Mouse (Mus musculus): ENCODE measurements around the gene Fnbp1l. TPM values are rescaled to one million over a fixed set of nuclear protein-coding genes. Genes with fewer than 3 reads are reported as not detected.

Fnbp1l gene
- polyA plus RNA-seq, 1 experiment from 2014 or later = 19.8 TPM

DNA sequence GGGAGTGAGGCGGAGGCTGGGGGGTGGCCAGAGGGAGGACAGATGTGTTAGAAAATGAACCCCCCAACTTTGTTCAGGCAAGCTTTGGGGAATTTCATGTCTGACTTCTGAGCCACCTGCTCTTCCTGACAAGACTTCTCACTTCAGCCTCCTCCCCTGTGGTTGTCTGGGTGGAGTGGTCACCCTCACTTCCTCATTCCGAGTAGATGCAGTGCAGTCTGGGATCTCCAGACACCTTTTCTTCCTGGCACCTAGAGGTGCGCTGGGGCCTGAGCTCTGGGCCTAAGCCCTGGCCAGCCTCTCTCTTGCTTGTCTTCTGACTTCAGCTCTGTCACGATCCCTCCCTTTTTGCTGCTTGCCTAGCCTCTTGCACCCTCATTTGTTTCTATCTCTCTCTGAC is 98.6 kb downstream of the Fnbp1l start:
- Histone ChIP-seq H3K9me3 (ENCODE audit: control insufficient read depth) (no peaks in the 10 kb centered on the region), H3K27me3 (replicated peaks; ENCODE audit: control insufficient read depth, insufficient read depth, low read length) (no peaks in the 10 kb centered on the region), H3K36me3 (ENCODE audit: control insufficient read depth, insufficient read depth) (peaks cover 68% of the 10 kb centered on the region), H3K4me1 (replicated peaks; ENCODE audit: control insufficient read depth, insufficient read depth, low read length) (peaks cover 3% of the 10 kb centered on the region; the same call in 1 of the 2 replicates), H3K9ac (ENCODE audit: low read depth, low read length) (no peak overlapping the region), H3K27ac (ENCODE audit: low read depth, low read length) (peak overlapping the region; percentile 75), H3K4me2 (replicated peaks; ENCODE audit: low read depth) (no peak overlapping the region), H3K4me3 (ENCODE audit: low read depth, low read length) (no peak overlapping the region)
- WGBS = 76% methylated on average over 4 of the region's 4 CpGs
- peak; percentile 46 for ATAC-seq
- no peak for TF ChIP-seq CTCF (IDR thresholded peaks at IDR 0.05; ENCODE audit: low read depth)

DNA sequence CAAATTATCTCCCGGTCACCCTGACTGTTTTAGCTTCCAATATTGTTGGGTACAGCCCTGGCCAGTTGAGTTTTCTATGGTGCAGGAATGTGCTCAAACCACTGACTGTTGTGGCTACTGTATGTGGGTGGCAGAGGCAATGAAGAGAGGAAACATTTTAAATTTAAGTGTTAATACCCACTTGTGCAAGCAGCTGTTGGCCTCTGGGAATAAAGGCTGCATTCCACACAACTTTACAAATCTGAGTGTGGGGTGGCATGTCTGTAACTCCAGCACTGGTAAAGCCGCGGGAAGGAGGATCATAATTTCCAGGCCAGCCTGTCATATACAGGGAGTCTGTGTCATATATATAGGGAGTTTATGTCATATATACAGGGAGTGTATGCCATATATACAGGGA is 99.2 kb downstream of the Fnbp1l start:
- Histone ChIP-seq H3K4me1 (replicated peaks; ENCODE audit: control insufficient read depth, insufficient read depth, low read length) (peaks cover 4% of the 10 kb centered on the region; the same call in 1 of the 2 replicates), H3K9ac (ENCODE audit: low read depth, low read length) (no peak overlapping the region), H3K36me3 (ENCODE audit: control insufficient read depth, insufficient read depth) (peaks cover 65% of the 10 kb centered on the region), H3K27me3 (replicated peaks; ENCODE audit: control insufficient read depth, insufficient read depth, low read length) (no peaks in the 10 kb centered on the region), H3K4me3 (ENCODE audit: low read depth, low read length) (no peak overlapping the region), H3K27ac (ENCODE audit: low read depth, low read length) (peak overlapping the region; percentile 75), H3K9me3 (ENCODE audit: control insufficient read depth) (no peaks in the 10 kb centered on the region), H3K4me2 (replicated peaks; ENCODE audit: low read depth) (no peak overlapping the region)
- TF ChIP-seq CTCF (IDR thresholded peaks at IDR 0.05; ENCODE audit: low read depth) = no peak
- 76% methylated on average over 3 of the region's 3 CpGs for WGBS
- no peak for ATAC-seq

DNA sequence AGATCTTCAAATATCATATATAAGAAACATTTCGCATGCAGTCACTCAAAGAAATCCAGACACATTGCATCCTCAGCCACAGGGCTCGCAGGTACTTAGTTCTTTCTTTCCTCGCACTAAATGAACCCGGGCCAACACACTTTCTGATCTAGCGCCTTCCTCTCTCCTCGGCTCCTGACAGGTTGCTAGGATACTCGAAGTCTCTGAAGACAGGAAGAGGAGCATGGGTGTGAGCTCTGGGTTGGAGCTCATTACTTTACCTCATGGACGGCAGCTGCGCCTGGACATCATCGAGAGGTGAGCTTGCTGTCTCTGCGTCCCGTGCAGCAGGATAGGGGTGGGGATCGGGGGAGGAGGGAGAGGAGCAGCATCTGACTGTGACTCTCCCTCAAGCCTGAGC is 100.4 kb downstream of the Fnbp1l start:
- no peak overlapping the region for H3K27ac ChIP-seq (ENCODE audit: low read depth, low read length)
- H3K4me1 ChIP-seq (replicated peaks; ENCODE audit: control insufficient read depth, insufficient read depth, low read length) = peaks cover 4% of the 10 kb centered on the region; the same call in 1 of the 2 replicates
- 65% methylated on average over 13 of the region's 13 CpGs for WGBS

DNA sequence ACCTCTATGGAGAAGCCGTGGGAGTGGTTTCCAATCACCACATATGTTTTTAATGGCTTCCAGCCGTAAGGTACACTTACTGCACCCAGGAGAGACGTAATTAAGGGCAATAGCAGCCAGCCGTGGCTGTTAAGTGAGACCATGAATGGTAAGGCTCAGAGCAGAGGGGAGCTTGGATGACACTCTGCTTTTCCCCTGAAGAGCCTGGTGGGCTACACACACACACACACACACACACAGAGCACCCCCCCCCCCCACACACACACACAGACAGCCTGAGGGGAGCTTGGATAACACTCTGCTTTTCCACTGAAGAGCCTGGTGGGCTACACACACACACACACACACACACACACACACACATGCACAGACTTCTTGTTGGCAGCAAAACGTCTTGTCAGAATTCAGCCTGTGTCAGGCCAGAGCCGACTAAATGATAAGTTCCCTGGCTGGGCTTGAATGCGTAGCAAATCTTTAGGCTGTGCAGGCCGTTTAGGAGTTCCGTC is 101.2 kb downstream of the Fnbp1l start:
- no peak for ATAC-seq
- WGBS = 53% methylated on average over 9 of the region's 9 CpGs
- TF ChIP-seq CTCF (IDR thresholded peaks at IDR 0.05; ENCODE audit: low read depth) = no peak
- Histone ChIP-seq H3K4me3 (ENCODE audit: low read depth, low read length) (no peak overlapping the region), H3K36me3 (ENCODE audit: control insufficient read depth, insufficient read depth) (peaks cover 44% of the 10 kb centered on the region; the same call in 1 of the 2 replicates), H3K27ac (ENCODE audit: low read depth, low read length) (no peak overlapping the region), H3K27me3 (replicated peaks; ENCODE audit: control insufficient read depth, insufficient read depth, low read length) (no peaks in the 10 kb centered on the region), H3K4me1 (replicated peaks; ENCODE audit: control insufficient read depth, insufficient read depth, low read length) (peaks cover 4% of the 10 kb centered on the region; the same call in 1 of the 2 replicates), H3K9me3 (ENCODE audit: control insufficient read depth) (no peaks in the 10 kb centered on the region), H3K9ac (ENCODE audit: low read depth, low read length) (no peak overlapping the region), H3K4me2 (replicated peaks; ENCODE audit: low read depth) (no peak overlapping the region)

More for the DNA sequence above, 100.4 kb downstream of the Fnbp1l start:
- Histone ChIP-seq H3K9ac (ENCODE audit: low read depth, low read length) (no peak overlapping the region), H3K9me3 (ENCODE audit: control insufficient read depth) (no peaks in the 10 kb centered on the region), H3K27me3 (replicated peaks; ENCODE audit: control insufficient read depth, insufficient read depth, low read length) (no peaks in the 10 kb centered on the region), H3K4me3 (ENCODE audit: low read depth, low read length) (no peak overlapping the region), H3K36me3 (ENCODE audit: control insufficient read depth, insufficient read depth) (peaks cover 52% of the 10 kb centered on the region; the same call in 1 of the 2 replicates), H3K4me2 (replicated peaks; ENCODE audit: low read depth) (no peak overlapping the region)
- TF ChIP-seq CTCF (IDR thresholded peaks at IDR 0.05; ENCODE audit: low read depth) = no peak
- ATAC-seq = no peak

DNA sequence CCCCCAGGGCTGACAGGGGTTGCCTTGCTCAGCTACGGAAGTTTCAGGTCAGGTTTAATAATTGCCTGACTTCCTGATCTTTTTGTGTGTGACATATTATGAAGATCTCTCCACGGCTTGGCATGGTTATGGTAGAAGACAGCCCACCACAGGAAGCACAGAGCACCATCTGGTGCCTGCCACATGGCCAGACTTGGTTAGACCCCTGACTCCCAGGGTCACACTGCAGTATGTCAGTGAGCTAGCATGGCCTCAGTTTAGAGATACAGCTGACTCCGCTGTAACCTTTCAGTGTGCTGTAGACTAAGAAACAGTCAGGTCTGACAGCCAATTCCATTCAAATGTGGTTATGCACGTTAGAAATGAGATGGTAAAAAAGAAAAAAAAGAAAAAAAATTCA is 101.8 kb downstream of the Fnbp1l start:
- Histone ChIP-seq H3K9ac (ENCODE audit: low read depth, low read length) (no peak overlapping the region), H3K27me3 (replicated peaks; ENCODE audit: control insufficient read depth, insufficient read depth, low read length) (no peaks in the 10 kb centered on the region), H3K4me3 (ENCODE audit: low read depth, low read length) (no peak overlapping the region), H3K9me3 (ENCODE audit: control insufficient read depth) (no peaks in the 10 kb centered on the region), H3K4me2 (replicated peaks; ENCODE audit: low read depth) (no peak overlapping the region), H3K36me3 (ENCODE audit: control insufficient read depth, insufficient read depth) (peaks cover 42% of the 10 kb centered on the region; the same call in 1 of the 2 replicates), H3K27ac (ENCODE audit: low read depth, low read length) (no peak overlapping the region), H3K4me1 (replicated peaks; ENCODE audit: control insufficient read depth, insufficient read depth, low read length) (peaks cover 4% of the 10 kb centered on the region; the same call in 1 of the 2 replicates)
- ATAC-seq = no peak
- no peak for TF ChIP-seq CTCF (IDR thresholded peaks at IDR 0.05; ENCODE audit: low read depth)
- WGBS = 66% methylated on average over 4 of the region's 4 CpGs

DNA sequence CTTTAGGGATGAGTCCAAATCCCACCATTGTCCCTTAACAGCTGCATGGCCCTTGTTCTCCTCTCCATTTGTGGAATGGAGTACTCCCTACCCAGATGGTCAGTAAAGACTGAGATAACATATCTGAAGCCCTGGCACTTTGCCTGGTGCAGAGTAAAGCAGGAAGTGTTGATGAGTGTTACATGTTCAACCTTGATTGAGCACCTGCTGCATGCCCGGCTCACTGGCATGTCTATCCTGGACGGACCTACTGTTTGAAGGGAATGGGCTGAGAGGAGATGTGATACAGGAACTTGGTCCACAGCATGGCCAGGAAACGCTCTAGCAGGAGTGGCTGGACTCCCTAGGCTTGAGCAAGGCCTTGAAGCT is 103.2 kb downstream of the Fnbp1l start:
- WGBS = 37% methylated on average over 3 of the region's 3 CpGs
- H3K27ac ChIP-seq (ENCODE audit: low read depth, low read length) = no peak overlapping the region; the same call in 1 of the 2 replicates
- H3K4me1 ChIP-seq (replicated peaks; ENCODE audit: control insufficient read depth, insufficient read depth, low read length) = peaks cover 4% of the 10 kb centered on the region; the same call in 1 of the 2 replicates
- H3K4me2 ChIP-seq (replicated peaks; ENCODE audit: low read depth) = 0 out of 2 replicates have a peak overlapping the region, but pooled peaks have one; percentile 13
- no peak for ATAC-seq
- no peak overlapping the region for H3K4me3 ChIP-seq (ENCODE audit: low read depth, low read length)
- no peak for TF ChIP-seq CTCF (IDR thresholded peaks at IDR 0.05; ENCODE audit: low read depth)
- H3K9me3 ChIP-seq (ENCODE audit: control insufficient read depth) = no peaks in the 10 kb centered on the region
- H3K9ac ChIP-seq (ENCODE audit: low read depth, low read length) = no peak overlapping the region
- peaks cover 42% of the 10 kb centered on the region; the same call in 1 of the 2 replicates for H3K36me3 ChIP-seq (ENCODE audit: control insufficient read depth, insufficient read depth)
- no peaks in the 10 kb centered on the region for H3K27me3 ChIP-seq (replicated peaks; ENCODE audit: control insufficient read depth, insufficient read depth, low read length)

Data from intestine, postnatal 0 days (tissue).